Mouse (Mus musculus) ES-Bruce4 (cell line): ENCODE measurements around the gene Sdf4. TPM values are rescaled to one million over a fixed set of nuclear protein-coding genes. Genes with fewer than 3 reads are reported as not detected.

ENCODE experiments used
- H3K27ac ChIP-seq: 2 replicates; pipeline ENCODE4 v1.5.1; 2012; ENCODE audit warnings: low read length, inconsistent platforms; ENCODE audit not compliant: insufficient read depth
- H3K27me3 ChIP-seq: 2 replicates; pipeline ENCODE4 v1.6.1; 2012; ENCODE audit warnings: mild to moderate bottlenecking, low read length, inconsistent platforms; ENCODE audit not compliant: control insufficient read depth, poor library complexity, insufficient read depth, severe bottlenecking
- H3K36me3 ChIP-seq: 2 replicates; pipeline ENCODE4 v1.6.1; 2012; ENCODE audit warnings: inconsistent platforms, mild to moderate bottlenecking, low read length, moderate library complexity; ENCODE audit not compliant: control insufficient read depth, poor library complexity, insufficient read depth, severe bottlenecking
- H3K4me1 ChIP-seq: one replicate; pipeline ENCODE4 v1.8.1; 2011; ENCODE audit warnings: low read length; ENCODE audit not compliant: control insufficient read depth, insufficient read depth
- H3K4me3 ChIP-seq: 2 replicates; pipeline ENCODE4 v1.5.1; 2011; ENCODE audit warnings: low read depth, mild to moderate bottlenecking, low read length
- H3K9ac ChIP-seq: 2 replicates; pipeline ENCODE4 v1.6.1; 2012; ENCODE audit warnings: low read depth, mild to moderate bottlenecking, inconsistent platforms; ENCODE audit not compliant: poor library complexity, severe bottlenecking
- H3K9me3 ChIP-seq: replicated peaks from 2 replicates; pipeline ENCODE4 v1.6.1; 2012; ENCODE audit warnings: mild to moderate bottlenecking, low read length, inconsistent platforms; ENCODE audit not compliant: control insufficient read depth, poor library complexity, insufficient read depth, severe bottlenecking
- CTCF ChIP-seq: IDR thresholded peaks from one replicate; pipeline ENCODE4 v1.8.1; 2011; ENCODE audit warnings: low read depth, low read length
- EP300 ChIP-seq: IDR thresholded peaks from 2 replicates; pipeline ENCODE4 v1.6.1; 2011; ENCODE audit warnings: low read depth, low read length; ENCODE audit not compliant: insufficient read depth
- POLR2A ChIP-seq: IDR thresholded peaks from one replicate; pipeline ENCODE4 v1.8.1; 2011; ENCODE audit warnings: low read length; ENCODE audit not compliant: insufficient read depth
- polyA plus RNA-seq: library from polyadenylated mRNA; stranded (reverse); fragments of >200 nt; gene quantifications from 2 replicates; pipeline ENCODE4 v1.2.4, GENCODE M21; 2011; ENCODE audit warnings: low read depth; ENCODE audit not compliant: missing spikeins, insufficient read depth, insufficient read length

Gene Sdf4
- polyA plus RNA-seq, 1 experiment = 88.9 TPM

- TF ChIP-seq POLR2A = no peak
- no peak for TF ChIP-seq CTCF
- no peak for TF ChIP-seq EP300
- Histone ChIP-seq H3K9ac (peak overlapping the region; percentile 41), H3K4me3 (peak overlapping the region; percentile 45; the same call in 1 of the 2 replicates), H3K36me3 (no peaks in the 10 kb centered on the region), H3K4me1 (no peaks in the 10 kb centered on the region), H3K27ac (no peak overlapping the region), H3K9me3 (no peaks in the 10 kb centered on the region), H3K27me3 (no peaks in the 10 kb centered on the region)
These were observed 41.6 kb downstream of the Sdf4 start for GRCm38 (mm10) chr4:156034301-156034700.

- Histone ChIP-seq H3K27ac (no peak overlapping the region), H3K36me3 (no peaks in the 10 kb centered on the region), H3K27me3 (no peaks in the 10 kb centered on the region), H3K4me3 (peak overlapping the region; percentile 45), H3K9ac (peak overlapping the region; percentile 41), H3K9me3 (no peaks in the 10 kb centered on the region), H3K4me1 (no peaks in the 10 kb centered on the region)
- TF ChIP-seq CTCF (no peak), POLR2A (no peak), EP300 (no peak)
These were observed 42.2 kb downstream of the Sdf4 start for GRCm38 (mm10) chr4:156034901-156035300.

- H3K4me1 ChIP-seq = no peaks in the 10 kb centered on the region
- H3K36me3 ChIP-seq = no peaks in the 10 kb centered on the region
These were observed 52.1 kb downstream of the Sdf4 start for GRCm38 (mm10) chr4:156044754-156045153.

GRCm38 (mm10) chr4:156049779-156050178 lies 57.1 kb downstream of the Sdf4 start:
- H3K27me3 ChIP-seq = no peaks in the 10 kb centered on the region
- H3K4me1 ChIP-seq = no peaks in the 10 kb centered on the region
- TF ChIP-seq POLR2A (no peak), CTCF (no peak), EP300 (no peak)
- H3K36me3 ChIP-seq = no peaks in the 10 kb centered on the region
- H3K27ac ChIP-seq = no peak overlapping the region
- no peak overlapping the region for H3K9ac ChIP-seq
- H3K4me3 ChIP-seq = no peak overlapping the region
- H3K9me3 ChIP-seq = no peaks in the 10 kb centered on the region

More at GRCm38 (mm10) chr4:156044754-156045153, 52.1 kb downstream of the Sdf4 start:
- Histone ChIP-seq H3K9me3 (no peaks in the 10 kb centered on the region), H3K27ac (no peak overlapping the region), H3K27me3 (no peaks in the 10 kb centered on the region), H3K4me3 (no peak overlapping the region), H3K9ac (no peak overlapping the region)
- TF ChIP-seq CTCF (no peak), POLR2A (no peak), EP300 (no peak)

GRCm38 (mm10) chr4:156050391-156050980 lies 57.8 kb downstream of the Sdf4 start:
- Histone ChIP-seq H3K4me1 (no peaks in the 10 kb centered on the region), H3K9me3 (no peaks in the 10 kb centered on the region), H3K27ac (no peak overlapping the region), H3K4me3 (no peak overlapping the region), H3K36me3 (no peaks in the 10 kb centered on the region), H3K27me3 (no peaks in the 10 kb centered on the region), H3K9ac (no peak overlapping the region)
- TF ChIP-seq POLR2A (no peak), CTCF (no peak), EP300 (no peak)

- no peak overlapping the region for H3K9ac ChIP-seq
- TF ChIP-seq CTCF (no peak), POLR2A (no peak), EP300 (no peak)
- no peaks in the 10 kb centered on the region for H3K27me3 ChIP-seq
- no peak overlapping the region for H3K4me3 ChIP-seq
- no peaks in the 10 kb centered on the region for H3K9me3 ChIP-seq
- no peaks in the 10 kb centered on the region for H3K4me1 ChIP-seq
- H3K27ac ChIP-seq = no peak overlapping the region
- H3K36me3 ChIP-seq = no peaks in the 10 kb centered on the region
These were observed 60.4 kb downstream of the Sdf4 start for GRCm38 (mm10) chr4:156053113-156053512.
